Mouse (Mus musculus) v-Abl transformed pro-B cells (cell line): ENCODE results near the gene Maml3.

Source experiments
- in situ Hi-C, 2 experiments: fragments of 400-800 bp; cut with MboI; formaldehyde crosslinking; loops; one replicate each; pipeline ENCODE4 v1.15.1; 2025; ENCODE audit not compliant: unreplicated experiment in 2 of 2

The Maml3 gene

GRCm38 (mm10) chr3:52011032-52011710 is 93.7 kb downstream of the Maml3 start:
- in situ Hi-C loops: loop anchor here in 1 of 2 experiments (5.0 to 10.0 kb wide), 3 partner anchors 94 to 426 kb away; partner anchors contain the start of gene Maml3

GRCm38 (mm10) chr3:52009321-52009720 is 95.6 kb downstream of the Maml3 start:
- in situ Hi-C loops: loop anchor here in 1 of 2 experiments (10.0 kb wide), 1 partner anchor 345 kb away; the partner anchor contains the start of gene Mgst2

GRCm38 (mm10) chr3:52007602-52008252 is 97.1 kb downstream of the Maml3 start:
- in situ Hi-C loops: loop anchor here in 1 of 2 experiments (10.0 kb wide), 1 partner anchor 343 kb away; the partner anchor contains the start of gene Mgst2

- in situ Hi-C loops: loop anchor here in 1 of 2 experiments (10.0 kb wide), 1 partner anchor 342 kb away; the partner anchor contains the start of gene Mgst2
Observed at GRCm38 (mm10) chr3:52006721-52007330, 98.0 kb downstream of the Maml3 start.

GRCm38 (mm10) chr3:52003663-52004062 is 101.2 kb downstream of the Maml3 start:
- in situ Hi-C loops: loop anchor here (5.0 to 10.0 kb wide), 6 partner anchors 59 to 339 kb away; partner anchors contain the start of gene Mgst2 (in 1 of the 2)

GRCm38 (mm10) chr3:52001518-52001895 is 103.4 kb downstream of the Maml3 start:
- in situ Hi-C loops: loop anchor here (5.0 to 10.0 kb wide), 6 partner anchors 61 to 337 kb away; partner anchors contain the start of gene Mgst2 (in 1 of the 2)

- in situ Hi-C loops: loop anchor here (5.0 to 10.0 kb wide), 6 partner anchors 61 to 336 kb away; partner anchors contain the start of gene Mgst2 (in 1 of the 2)
Observed at GRCm38 (mm10) chr3:52000871-52001517, 103.9 kb downstream of the Maml3 start.

- in situ Hi-C loops: loop anchor here (5.0 to 10.0 kb wide), 6 partner anchors 62 to 335 kb away; partner anchors contain the start of gene Mgst2 (in 1 of the 2)
Observed at GRCm38 (mm10) chr3:51999671-52000437, 105.0 kb downstream of the Maml3 start.

- in situ Hi-C loops: no loop called here
Observed at GRCm38 (mm10) chr3:51998511-51999399, 106.1 kb downstream of the Maml3 start.

GRCm38 (mm10) chr3:51997616-51998015 is 107.3 kb downstream of the Maml3 start:
- in situ Hi-C loops: no loop called here

- in situ Hi-C loops: no loop called here
Observed at GRCm38 (mm10) chr3:51986507-51986906, 118.4 kb downstream of the Maml3 start.

- in situ Hi-C loops: no loop called here
Observed at GRCm38 (mm10) chr3:51981496-51981895, 123.4 kb downstream of the Maml3 start.

GRCm38 (mm10) chr3:51977654-51978352 is 127.1 kb downstream of the Maml3 start:
- in situ Hi-C loops: no loop called here

- in situ Hi-C loops: no loop called here
Observed at GRCm38 (mm10) chr3:51974601-51975000, 130.3 kb downstream of the Maml3 start.

- in situ Hi-C loops: no loop called here
Observed at GRCm38 (mm10) chr3:51974153-51974552, 130.7 kb downstream of the Maml3 start.

GRCm38 (mm10) chr3:51972576-51972975 is 132.3 kb downstream of the Maml3 start:
- in situ Hi-C loops: no loop called here

- in situ Hi-C loops: no loop called here
Observed at GRCm38 (mm10) chr3:51970489-51970888, 134.4 kb downstream of the Maml3 start.

GRCm38 (mm10) chr3:51969451-51969850 is 135.4 kb downstream of the Maml3 start:
- in situ Hi-C loops: no loop called here
